Mouse (Mus musculus) liver, embryonic 12.5 days (tissue): ENCODE results near the gene Angptl1. TPM values are rescaled to one million over a fixed set of nuclear protein-coding genes. Genes with fewer than 3 reads are reported as not detected.

Source experiments
- ATAC-seq: fragments of 200-750 bp; cut with Nextera tagmentation; 2 replicates; pipeline ENCODE4 v1.8.0; 2017; ENCODE audit warnings: moderate number of reproducible peaks, mild to moderate bottlenecking, moderate library complexity
- H3K27ac ChIP-seq: fragments of 300-500 bp; sonication (generic); 2 replicates; pipeline ENCODE4 v1.5.1; 2016; ENCODE audit warnings: mild to moderate bottlenecking
- H3K27me3 ChIP-seq: fragments of 300-500 bp; sonication (generic); replicated peaks from 2 replicates; pipeline ENCODE4 v1.6.1; 2016; ENCODE audit warnings: mild to moderate bottlenecking, moderate library complexity
- H3K36me3 ChIP-seq: fragments of 300-500 bp; sonication (generic); 2 replicates; pipeline ENCODE4 v1.6.1; 2016; ENCODE audit warnings: mild to moderate bottlenecking, moderate library complexity
- H3K4me1 ChIP-seq: fragments of 300-500 bp; sonication (generic); 2 replicates; pipeline ENCODE4 v1.6.1; 2016
- H3K4me2 ChIP-seq: fragments of 300-500 bp; sonication (generic); 2 replicates; pipeline ENCODE4 v1.6.1; 2016; ENCODE audit warnings: mild to moderate bottlenecking, moderate library complexity
- H3K4me3 ChIP-seq: fragments of 300-500 bp; sonication (generic); 2 replicates; pipeline ENCODE4 v1.5.1; 2016; ENCODE audit warnings: mild to moderate bottlenecking, moderate library complexity
- H3K9ac ChIP-seq: fragments of 300-500 bp; sonication (generic); 2 replicates; pipeline ENCODE4 v1.6.1; 2016; ENCODE audit warnings: mild to moderate bottlenecking, moderate library complexity
- H3K9me3 ChIP-seq: fragments of 300-500 bp; sonication (generic); replicated peaks from 2 replicates; pipeline ENCODE4 v1.6.1; 2016; ENCODE audit warnings: mild to moderate bottlenecking, moderate library complexity
- WGBS: fragments of 180-500 bp; shearing (Covaris S2); methylation state at CpG from one replicate; pipeline ENCODE4 v1.1.7; 2016; ENCODE audit not compliant: insufficient replicate concordance; 5-methylcytosine and 5-hydroxymethylcytosine counted together
- polyA plus RNA-seq: library from polyadenylated mRNA; unstranded; fragments of >200 nt; fragmentation: Nextera tagmentation; extraction: Ambion mirVana; gene quantifications from 2 replicates; pipeline ENCODE4 v1.2.1, GENCODE M21; 2016

Angptl1 gene
- polyA plus RNA-seq, 1 experiment from 2014 or later: 0.33 TPM

DNA sequence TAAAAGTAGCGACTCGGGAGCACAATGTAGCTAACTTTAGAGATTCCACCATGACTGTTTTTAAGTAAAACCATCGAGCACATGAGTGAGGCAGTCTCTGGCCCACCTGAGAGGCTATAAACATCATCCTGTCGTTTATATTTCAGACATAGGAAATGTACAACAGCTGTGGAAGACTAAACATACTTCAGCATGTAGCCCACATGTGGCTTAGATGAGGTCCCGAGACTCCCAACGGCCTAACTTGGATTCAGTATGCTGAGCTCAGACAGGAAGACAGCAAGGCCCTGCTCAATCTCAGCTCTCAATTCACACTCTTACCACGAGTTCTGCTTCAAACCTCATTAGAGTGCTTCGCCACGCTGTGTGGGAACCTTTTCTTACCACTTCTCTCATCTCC lies 14.0 kb downstream of the Angptl1 start:
- no peak overlapping the region for H3K4me3 ChIP-seq
- no peaks in the 10 kb centered on the region for H3K9me3 ChIP-seq
- WGBS: 70% methylated on average over 9 of the region's 9 CpGs
- H3K4me1 ChIP-seq: peaks cover 10% of the 10 kb centered on the region
- no peaks in the 10 kb centered on the region for H3K36me3 ChIP-seq
- H3K27ac ChIP-seq: no peak overlapping the region
- H3K4me2 ChIP-seq: no peak overlapping the region
- H3K27me3 ChIP-seq: no peaks in the 10 kb centered on the region
- H3K9ac ChIP-seq: no peak overlapping the region
- ATAC-seq: no peak

DNA sequence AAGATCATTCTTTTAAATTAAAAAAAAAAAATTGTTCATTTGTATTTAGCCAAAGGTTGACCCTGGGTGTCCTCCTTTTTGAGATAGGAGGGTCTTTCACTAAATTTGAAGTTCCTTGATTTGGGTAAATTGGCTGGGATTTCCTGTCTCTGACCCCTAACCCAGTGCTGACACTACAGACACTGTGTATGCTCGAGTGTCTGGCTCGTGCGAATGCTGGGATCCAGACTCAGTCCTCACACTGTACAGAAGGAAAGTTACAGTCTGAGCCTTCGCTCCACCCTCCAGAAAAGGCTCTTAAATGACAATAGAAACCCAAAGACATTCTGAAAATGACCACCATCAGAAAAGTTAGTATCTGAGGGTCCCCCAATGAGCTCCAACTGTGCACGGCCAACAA lies 14.5 kb downstream of the Angptl1 start:
- H3K9me3 ChIP-seq: no peaks in the 10 kb centered on the region
- no peaks in the 10 kb centered on the region for H3K36me3 ChIP-seq
- WGBS: 79% methylated on average over 5 of the region's 5 CpGs
- peaks cover 10% of the 10 kb centered on the region for H3K4me1 ChIP-seq
- H3K9ac ChIP-seq: no peak overlapping the region
- no peak overlapping the region for H3K27ac ChIP-seq
- H3K4me2 ChIP-seq: no peak overlapping the region
- H3K4me3 ChIP-seq: no peak overlapping the region
- ATAC-seq: no peak
- H3K27me3 ChIP-seq: no peaks in the 10 kb centered on the region

DNA sequence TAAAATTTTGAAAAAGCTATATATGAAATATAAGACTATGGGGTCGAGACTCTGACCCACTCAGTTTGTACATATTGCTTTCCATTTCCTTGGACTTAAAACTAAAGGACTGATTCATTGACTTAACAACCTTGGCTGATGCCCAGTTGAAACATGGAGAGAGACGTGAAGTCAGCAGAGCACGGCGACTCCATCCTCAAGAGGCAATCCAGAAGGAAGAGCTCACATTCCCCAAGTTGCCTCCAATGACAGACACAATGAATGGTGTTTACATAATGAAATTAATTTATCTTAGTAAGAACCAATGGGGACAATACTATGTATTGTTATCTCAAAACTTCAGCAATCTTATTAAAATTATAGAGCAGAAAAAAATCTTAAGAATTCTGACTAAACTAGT lies 16.2 kb downstream of the Angptl1 start:
- ATAC-seq: no peak
- Histone ChIP-seq H3K27ac (no peak overlapping the region), H3K9ac (no peak overlapping the region), H3K9me3 (no peaks in the 10 kb centered on the region), H3K4me3 (no peak overlapping the region), H3K4me1 (peaks cover 16% of the 10 kb centered on the region), H3K27me3 (no peaks in the 10 kb centered on the region), H3K4me2 (no peak overlapping the region), H3K36me3 (no peaks in the 10 kb centered on the region)
- WGBS: 82% methylated on average over 4 of the region's 4 CpGs

DNA sequence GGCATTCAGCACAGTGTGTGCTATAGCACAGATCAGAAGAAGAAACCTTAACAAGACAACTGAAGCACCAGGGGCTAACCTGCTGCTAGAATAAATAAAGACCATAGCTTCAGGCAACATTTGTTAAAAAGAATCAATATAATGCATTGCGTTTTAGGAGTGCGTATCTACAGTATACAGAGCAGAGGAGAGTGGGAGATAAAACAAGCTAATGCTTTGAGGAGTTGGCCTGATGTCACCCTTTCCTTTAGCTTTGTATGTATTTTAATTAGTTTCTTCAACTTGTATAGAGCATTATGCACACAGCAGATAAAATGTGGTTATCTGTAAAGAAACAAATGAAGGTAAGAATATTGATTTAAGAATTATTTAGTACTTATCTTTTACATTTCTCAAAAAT lies 18.3 kb downstream of the Angptl1 start:
- H3K9ac ChIP-seq: no peak overlapping the region
- WGBS: 73% methylated on average over 2 of the region's 2 CpGs

DNA sequence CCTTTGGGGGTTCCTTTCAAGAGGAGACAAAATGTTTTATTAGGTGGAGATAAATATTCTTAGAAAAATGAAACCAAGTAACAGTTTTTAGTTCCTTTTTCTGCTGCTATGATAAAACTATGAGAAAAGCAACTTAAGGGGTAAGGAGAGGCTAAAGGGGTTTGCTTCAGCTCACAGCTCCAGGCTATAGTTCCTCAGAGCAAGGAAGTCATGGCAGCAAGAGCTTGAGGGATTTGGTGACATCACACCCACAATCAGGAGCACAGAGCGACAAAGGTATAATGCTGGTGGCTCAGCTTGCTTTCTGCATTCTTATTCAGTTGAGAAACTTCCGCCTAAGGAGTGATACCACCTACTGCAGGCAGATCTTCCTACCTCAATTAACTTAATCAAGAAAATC lies 20.8 kb downstream of the Angptl1 start:
- no peaks in the 10 kb centered on the region for H3K27me3 ChIP-seq
- WGBS: 72% methylated on average over 2 of the region's 2 CpGs

More for the DNA sequence above, 18.3 kb downstream of the Angptl1 start:
- H3K27ac ChIP-seq: no peak overlapping the region
- no peaks in the 10 kb centered on the region for H3K36me3 ChIP-seq
- no peak for ATAC-seq
- no peak overlapping the region for H3K4me3 ChIP-seq
- H3K27me3 ChIP-seq: no peaks in the 10 kb centered on the region
- H3K9me3 ChIP-seq: no peaks in the 10 kb centered on the region
- H3K4me2 ChIP-seq: no peak overlapping the region
- peaks cover 22% of the 10 kb centered on the region for H3K4me1 ChIP-seq

DNA sequence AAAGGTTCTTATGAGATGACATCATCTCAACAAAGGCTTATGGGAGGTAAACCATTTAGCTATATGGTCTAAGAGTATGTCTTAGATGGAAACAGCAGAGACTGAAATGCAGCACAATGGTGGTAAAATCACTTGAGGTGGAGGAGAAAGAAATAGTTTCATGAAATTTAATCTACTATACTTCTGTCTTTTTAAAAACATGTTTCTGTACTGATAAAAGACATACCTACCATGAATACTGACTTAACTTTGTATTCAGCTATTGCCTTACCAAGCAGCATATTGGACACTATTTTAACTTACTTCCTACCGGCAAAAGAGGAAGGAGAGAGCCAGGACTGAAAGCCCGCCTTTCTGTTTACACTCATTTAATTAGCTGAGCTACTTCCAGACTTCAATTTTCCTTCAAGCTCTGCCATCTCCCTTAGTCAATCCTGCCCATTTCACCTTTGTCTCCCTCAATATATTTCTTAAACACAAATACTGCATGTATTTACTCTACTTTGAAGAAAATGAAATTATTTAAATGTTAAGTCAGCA lies 21.4 kb downstream of the Angptl1 start:
- Histone ChIP-seq H3K36me3 (no peaks in the 10 kb centered on the region), H3K9ac (no peak overlapping the region), H3K9me3 (no peaks in the 10 kb centered on the region), H3K4me1 (peaks cover 32% of the 10 kb centered on the region), H3K27ac (no peak overlapping the region), H3K4me2 (no peak overlapping the region), H3K4me3 (no peak overlapping the region), H3K27me3 (no peaks in the 10 kb centered on the region)
- 35% methylated on average over 2 of the region's 2 CpGs for WGBS
- no peak for ATAC-seq

More for the DNA sequence above, 20.8 kb downstream of the Angptl1 start:
- no peaks in the 10 kb centered on the region for H3K9me3 ChIP-seq
- no peak overlapping the region for H3K4me3 ChIP-seq
- no peak overlapping the region for H3K9ac ChIP-seq
- no peak for ATAC-seq
- no peak overlapping the region for H3K27ac ChIP-seq
- H3K4me1 ChIP-seq: peaks cover 32% of the 10 kb centered on the region
- no peaks in the 10 kb centered on the region for H3K36me3 ChIP-seq
- no peak overlapping the region for H3K4me2 ChIP-seq

DNA sequence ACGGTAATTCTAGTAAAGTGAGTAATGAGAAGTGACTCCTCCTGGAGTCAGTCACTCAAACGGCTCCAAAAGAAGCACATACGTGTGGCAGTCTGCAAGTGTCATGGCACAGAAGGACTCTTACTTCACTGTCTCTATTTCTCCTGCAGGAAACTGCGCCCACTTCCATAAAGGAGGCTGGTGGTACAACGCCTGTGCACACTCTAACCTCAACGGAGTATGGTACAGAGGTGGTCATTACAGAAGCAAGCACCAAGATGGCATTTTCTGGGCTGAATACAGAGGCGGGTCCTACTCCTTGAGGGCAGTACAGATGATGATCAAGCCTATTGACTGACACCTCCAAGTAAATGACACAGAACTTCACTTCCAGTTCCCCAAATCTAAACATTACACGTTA lies 21.9 kb downstream of the Angptl1 start:
- WGBS: 68% methylated on average over 8 of the region's 8 CpGs
- Histone ChIP-seq H3K9ac (no peak overlapping the region), H3K9me3 (no peaks in the 10 kb centered on the region), H3K27ac (no peak overlapping the region), H3K27me3 (no peaks in the 10 kb centered on the region), H3K4me1 (peaks cover 32% of the 10 kb centered on the region), H3K36me3 (no peaks in the 10 kb centered on the region), H3K4me2 (no peak overlapping the region), H3K4me3 (no peak overlapping the region)
- ATAC-seq: no peak

DNA sequence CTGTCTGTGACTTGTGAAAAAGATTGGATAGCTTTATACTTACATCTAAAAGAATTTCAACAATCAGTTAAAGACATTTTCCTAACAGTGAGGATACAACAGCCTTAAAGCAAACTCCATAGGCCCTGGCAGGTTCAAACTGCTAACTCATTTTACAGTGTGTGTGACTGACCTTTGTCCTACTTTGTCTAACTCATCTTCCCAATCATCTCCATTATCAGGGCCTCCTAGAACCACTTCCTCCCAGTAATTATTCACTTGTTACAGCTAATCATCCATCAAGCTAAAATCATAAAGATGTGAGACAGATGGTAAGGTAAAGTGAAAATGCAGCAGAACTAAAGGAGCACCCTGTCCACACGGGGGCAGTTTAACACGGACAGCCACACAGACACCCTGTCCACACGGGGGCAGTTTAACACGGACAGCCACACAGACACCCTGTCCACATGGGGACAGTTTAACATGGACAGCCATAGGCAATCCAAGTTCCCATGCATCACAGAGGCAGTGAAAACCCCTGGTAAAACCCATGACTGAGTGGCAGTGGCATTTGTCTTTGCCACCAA lies 23.2 kb downstream of the Angptl1 start:
- no peak overlapping the region for H3K4me2 ChIP-seq
- H3K4me3 ChIP-seq: no peak overlapping the region
- H3K9me3 ChIP-seq: no peaks in the 10 kb centered on the region
- peaks cover 24% of the 10 kb centered on the region for H3K4me1 ChIP-seq
- H3K27me3 ChIP-seq: no peaks in the 10 kb centered on the region
- no peak overlapping the region for H3K27ac ChIP-seq
- no peaks in the 10 kb centered on the region for H3K36me3 ChIP-seq
- peak; percentile 73 for ATAC-seq
- WGBS: 27% methylated on average over 4 of the region's 4 CpGs
- H3K9ac ChIP-seq: no peak overlapping the region

DNA sequence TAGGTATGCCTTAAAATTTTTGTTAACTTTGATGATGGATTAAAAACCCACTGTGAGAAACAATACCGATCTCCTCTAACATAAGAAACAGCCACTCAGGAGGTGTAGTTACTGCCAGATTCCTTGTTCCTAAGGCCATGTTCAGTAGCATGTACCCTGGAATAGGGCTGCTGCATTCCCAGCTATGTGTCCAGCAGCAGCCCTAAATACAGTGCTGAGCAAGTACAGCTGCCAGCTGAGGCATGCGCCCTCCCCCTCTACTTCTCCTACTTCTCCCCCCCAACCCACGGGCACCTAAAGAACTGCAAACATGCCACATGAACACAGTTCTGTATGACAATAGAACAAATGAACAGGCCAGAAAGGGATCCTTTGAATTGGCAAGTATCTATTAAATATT lies 25.4 kb downstream of the Angptl1 start:
- Histone ChIP-seq H3K27me3 (no peaks in the 10 kb centered on the region), H3K36me3 (no peaks in the 10 kb centered on the region), H3K4me3 (no peak overlapping the region), H3K4me2 (no peak overlapping the region), H3K4me1 (peaks cover 23% of the 10 kb centered on the region), H3K9ac (no peak overlapping the region), H3K9me3 (no peaks in the 10 kb centered on the region), H3K27ac (no peak overlapping the region)
- ATAC-seq: no peak
- 85% methylated on average over 3 of the region's 3 CpGs for WGBS

DNA sequence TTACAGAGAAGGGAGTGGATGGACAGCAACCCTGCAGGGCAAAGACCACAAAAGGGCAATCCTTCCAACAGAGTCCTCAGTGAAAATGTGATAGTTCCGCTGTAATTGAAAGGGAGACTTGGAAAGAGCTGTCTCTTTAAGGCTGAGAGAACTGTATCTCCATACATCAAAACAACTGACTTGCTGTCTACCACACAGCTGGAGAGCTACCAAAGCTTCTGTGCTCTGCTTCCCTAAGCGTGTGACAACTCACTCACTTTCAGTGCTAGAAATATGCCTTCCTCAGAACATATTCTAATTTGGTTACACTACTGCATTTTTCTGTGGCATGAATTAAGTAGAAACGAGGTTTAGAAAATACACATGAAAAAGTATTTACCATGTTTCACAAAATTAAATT lies 25.9 kb downstream of the Angptl1 start:
- Histone ChIP-seq H3K27me3 (no peaks in the 10 kb centered on the region), H3K4me2 (no peak overlapping the region), H3K4me3 (no peak overlapping the region), H3K9ac (no peak overlapping the region), H3K4me1 (peaks cover 20% of the 10 kb centered on the region), H3K27ac (no peak overlapping the region), H3K36me3 (no peaks in the 10 kb centered on the region), H3K9me3 (no peaks in the 10 kb centered on the region)
- ATAC-seq: no peak
- 78% methylated on average over 3 of the region's 3 CpGs for WGBS

DNA sequence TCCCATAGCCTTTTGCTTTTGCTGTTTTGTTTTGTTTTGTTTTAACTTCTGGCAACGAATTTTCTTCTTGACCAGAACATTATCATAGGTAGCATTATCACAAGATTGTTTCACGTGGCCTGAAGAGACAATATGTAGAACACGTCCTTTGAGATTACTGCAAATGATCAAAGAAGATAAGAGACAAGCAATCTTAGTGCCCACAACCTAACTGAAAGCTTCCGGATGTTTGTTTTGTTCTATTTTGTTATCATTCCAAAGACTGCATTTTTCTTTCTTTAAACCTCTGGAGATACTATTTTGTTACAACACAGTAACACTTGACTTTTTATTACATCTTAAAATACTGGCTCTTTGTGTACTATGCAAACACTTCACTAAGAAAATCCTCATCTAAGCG lies 31.7 kb downstream of the Angptl1 start:
- H3K4me3 ChIP-seq: no peak overlapping the region
- H3K4me1 ChIP-seq: no peaks in the 10 kb centered on the region
- no peaks in the 10 kb centered on the region for H3K36me3 ChIP-seq
- ATAC-seq: no peak
- WGBS: 55% methylated on average over 5 of the region's 5 CpGs
- H3K4me2 ChIP-seq: no peak overlapping the region
- H3K27me3 ChIP-seq: no peaks in the 10 kb centered on the region
- H3K9ac ChIP-seq: no peak overlapping the region
- H3K27ac ChIP-seq: no peak overlapping the region
- H3K9me3 ChIP-seq: no peaks in the 10 kb centered on the region

DNA sequence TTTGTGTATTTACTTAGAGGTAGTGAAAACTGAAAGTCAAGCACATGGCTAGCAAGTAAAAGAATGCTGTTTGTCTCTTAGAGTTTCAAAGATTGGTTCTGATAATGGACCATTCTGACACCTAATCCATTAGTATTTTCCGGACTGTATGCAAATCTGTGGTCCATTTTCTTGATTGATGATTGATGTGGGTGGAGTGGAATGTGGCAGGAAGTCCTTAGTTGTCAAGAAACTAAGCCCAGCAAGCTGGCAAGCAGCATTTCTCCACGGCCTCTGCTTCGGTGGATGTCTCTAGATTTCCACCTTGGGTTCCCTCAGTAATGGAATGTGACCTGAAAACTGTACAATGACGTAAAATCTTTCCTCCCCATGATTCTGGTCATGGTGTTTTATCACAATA lies 32.3 kb downstream of the Angptl1 start:
- Histone ChIP-seq H3K27ac (no peak overlapping the region), H3K4me2 (no peak overlapping the region), H3K4me3 (no peak overlapping the region), H3K36me3 (no peaks in the 10 kb centered on the region), H3K4me1 (no peaks in the 10 kb centered on the region), H3K27me3 (no peaks in the 10 kb centered on the region), H3K9me3 (no peaks in the 10 kb centered on the region), H3K9ac (no peak overlapping the region)
- no peak for ATAC-seq
- WGBS: 76% methylated on average over 4 of the region's 4 CpGs

DNA sequence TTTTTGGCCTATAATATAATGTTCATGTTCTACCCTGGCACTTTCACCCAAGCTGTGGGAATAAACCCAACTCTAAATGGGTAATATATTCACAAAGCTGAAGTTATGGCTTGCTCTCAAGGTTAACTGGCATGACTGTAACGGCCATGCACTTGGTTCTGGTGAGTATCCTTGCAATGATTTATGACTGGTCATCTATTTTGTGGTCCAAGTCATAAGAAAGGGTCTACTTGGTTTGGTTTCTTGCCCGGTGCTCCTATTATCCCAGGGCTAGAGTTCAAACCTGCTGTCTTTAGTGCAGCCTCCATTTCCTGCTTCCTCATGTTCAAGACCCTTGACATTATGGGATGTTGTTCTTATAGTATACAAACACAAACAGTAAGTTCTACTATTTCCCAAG lies 46.4 kb downstream of the Angptl1 start:
- Histone ChIP-seq H3K4me3 (no peak overlapping the region), H3K27ac (no peak overlapping the region), H3K9ac (no peak overlapping the region), H3K4me2 (no peak overlapping the region), H3K27me3 (no peaks in the 10 kb centered on the region), H3K36me3 (peaks cover 40% of the 10 kb centered on the region), H3K9me3 (no peaks in the 10 kb centered on the region), H3K4me1 (no peaks in the 10 kb centered on the region)
- 77% methylated on average over 2 of the region's 2 CpGs for whole genome bisulfite sequencing
- no peak for ATAC-seq
